Mouse (Mus musculus) ES-Bruce4 (cell line): Measurements from ENCODE around the gene Comt. TPM values are rescaled to one million over a fixed set of nuclear protein-coding genes. Genes with fewer than 3 reads are reported as not detected.

Source experiments
- H3K27ac ChIP-seq: 2 replicates; pipeline ENCODE4 v1.5.1; 2012; ENCODE audit warnings: low read length, inconsistent platforms; ENCODE audit not compliant: insufficient read depth
- H3K27me3 ChIP-seq: 2 replicates; pipeline ENCODE4 v1.6.1; 2012; ENCODE audit warnings: mild to moderate bottlenecking, low read length, inconsistent platforms; ENCODE audit not compliant: control insufficient read depth, poor library complexity, insufficient read depth, severe bottlenecking
- H3K36me3 ChIP-seq: 2 replicates; pipeline ENCODE4 v1.6.1; 2012; ENCODE audit warnings: inconsistent platforms, mild to moderate bottlenecking, low read length, moderate library complexity; ENCODE audit not compliant: control insufficient read depth, poor library complexity, insufficient read depth, severe bottlenecking
- H3K4me1 ChIP-seq: one replicate; pipeline ENCODE4 v1.8.1; 2011; ENCODE audit warnings: low read length; ENCODE audit not compliant: control insufficient read depth, insufficient read depth
- H3K4me3 ChIP-seq: 2 replicates; pipeline ENCODE4 v1.5.1; 2011; ENCODE audit warnings: low read depth, mild to moderate bottlenecking, low read length
- H3K9ac ChIP-seq: 2 replicates; pipeline ENCODE4 v1.6.1; 2012; ENCODE audit warnings: low read depth, mild to moderate bottlenecking, inconsistent platforms; ENCODE audit not compliant: poor library complexity, severe bottlenecking
- H3K9me3 ChIP-seq: replicated peaks from 2 replicates; pipeline ENCODE4 v1.6.1; 2012; ENCODE audit warnings: mild to moderate bottlenecking, low read length, inconsistent platforms; ENCODE audit not compliant: control insufficient read depth, poor library complexity, insufficient read depth, severe bottlenecking
- CTCF ChIP-seq: IDR thresholded peaks from one replicate; pipeline ENCODE4 v1.8.1; 2011; ENCODE audit warnings: low read depth, low read length
- EP300 ChIP-seq: IDR thresholded peaks from 2 replicates; pipeline ENCODE4 v1.6.1; 2011; ENCODE audit warnings: low read depth, low read length; ENCODE audit not compliant: insufficient read depth
- POLR2A ChIP-seq: IDR thresholded peaks from one replicate; pipeline ENCODE4 v1.8.1; 2011; ENCODE audit warnings: low read length; ENCODE audit not compliant: insufficient read depth
- polyA plus RNA-seq: library from polyadenylated mRNA; stranded (reverse); fragments of >200 nt; gene quantifications from 2 replicates; pipeline ENCODE4 v1.2.4, GENCODE M21; 2011; ENCODE audit warnings: low read depth; ENCODE audit not compliant: missing spikeins, insufficient read depth, insufficient read length

Gene Comt
- polyA plus RNA-seq, 1 experiment: 13.6 TPM

- Histone ChIP-seq H3K36me3 (no peaks in the 10 kb centered on the region), H3K4me3 (peak overlapping the region; percentile 24), H3K4me1 (peaks cover 13% of the 10 kb centered on the region), H3K27ac (peak overlapping the region; percentile 42; the same call in 1 of the 2 replicates), H3K9me3 (no peaks in the 10 kb centered on the region), H3K9ac (no peak overlapping the region), H3K27me3 (no peaks in the 10 kb centered on the region)
- TF ChIP-seq EP300 (no peak), CTCF (no peak), POLR2A (no peak)
Measured at GRCm38 (mm10) chr16:18459335-18459954, 32.8 kb upstream of the Comt start.

- peaks cover 13% of the 10 kb centered on the region for H3K4me1 ChIP-seq
- no peaks in the 10 kb centered on the region for H3K36me3 ChIP-seq
- no peak overlapping the region for H3K4me3 ChIP-seq
- no peak overlapping the region for H3K27ac ChIP-seq
- H3K9me3 ChIP-seq: no peaks in the 10 kb centered on the region
- H3K9ac ChIP-seq: no peak overlapping the region
- H3K27me3 ChIP-seq: no peaks in the 10 kb centered on the region
- TF ChIP-seq CTCF: no peak
- no peak for TF ChIP-seq EP300
- no peak for TF ChIP-seq POLR2A
Measured at GRCm38 (mm10) chr16:18458661-18459060, 32.0 kb upstream of the Comt start.

- H3K9me3 ChIP-seq: no peaks in the 10 kb centered on the region
- H3K4me3 ChIP-seq: no peak overlapping the region
- no peak overlapping the region for H3K27ac ChIP-seq
- TF ChIP-seq POLR2A (no peak), EP300 (no peak), CTCF (no peak)
- peaks cover 6% of the 10 kb centered on the region for H3K4me1 ChIP-seq
- no peaks in the 10 kb centered on the region for H3K36me3 ChIP-seq
- no peak overlapping the region for H3K9ac ChIP-seq
- no peaks in the 10 kb centered on the region for H3K27me3 ChIP-seq
Measured at GRCm38 (mm10) chr16:18455407-18455806, 28.8 kb upstream of the Comt start.

GRCm38 (mm10) chr16:18453846-18454245 is 27.2 kb upstream of the Comt start:
- Histone ChIP-seq H3K9me3 (no peaks in the 10 kb centered on the region), H3K36me3 (no peaks in the 10 kb centered on the region), H3K9ac (no peak overlapping the region), H3K27ac (no peak overlapping the region), H3K4me1 (no peaks in the 10 kb centered on the region), H3K4me3 (no peak overlapping the region), H3K27me3 (no peaks in the 10 kb centered on the region)
- TF ChIP-seq POLR2A: no peak
- no peak for TF ChIP-seq CTCF
- no peak for TF ChIP-seq EP300

GRCm38 (mm10) chr16:18452361-18452862 is 25.8 kb upstream of the Comt start:
- H3K4me3 ChIP-seq: no peak overlapping the region
- H3K36me3 ChIP-seq: no peaks in the 10 kb centered on the region
- no peak overlapping the region for H3K9ac ChIP-seq
- H3K27ac ChIP-seq: no peak overlapping the region
- TF ChIP-seq POLR2A (no peak), CTCF (no peak), EP300 (no peak)
- H3K9me3 ChIP-seq: no peaks in the 10 kb centered on the region
- H3K27me3 ChIP-seq: no peaks in the 10 kb centered on the region
- H3K4me1 ChIP-seq: no peaks in the 10 kb centered on the region

- Histone ChIP-seq H3K27ac (no peak overlapping the region), H3K27me3 (no peaks in the 10 kb centered on the region), H3K4me3 (no peak overlapping the region), H3K36me3 (no peaks in the 10 kb centered on the region), H3K9me3 (no peaks in the 10 kb centered on the region), H3K4me1 (no peaks in the 10 kb centered on the region), H3K9ac (no peak overlapping the region)
- TF ChIP-seq CTCF (no peak), EP300 (no peak), POLR2A (no peak)
Measured at GRCm38 (mm10) chr16:18451486-18452181, 25.0 kb upstream of the Comt start.
